Mouse (Mus musculus) cerebellum, adult 2 months (tissue): ENCODE results near the gene Gss. TPM values are rescaled to one million over a fixed set of nuclear protein-coding genes. Genes with fewer than 3 reads are reported as not detected.

ENCODE experiments used
- DNase-seq, 2 experiments: peaks; one replicate each; pipeline ENCODE4 v3.0.0; 2021
- H3K27ac ChIP-seq: fragments of 200-500 bp; 2 replicates; pipeline ENCODE4 v1.5.1; 2012; ENCODE audit warnings: low read length, control low read depth, inconsistent platforms; ENCODE audit not compliant: insufficient read depth
- H3K27me3 ChIP-seq: fragments of 200-500 bp; 2 replicates; pipeline ENCODE4 v1.6.1; 2012; ENCODE audit warnings: inconsistent platforms, mild to moderate bottlenecking, low read length, moderate library complexity; ENCODE audit not compliant: control insufficient read depth, insufficient read depth
- H3K4me1 ChIP-seq: fragments of 200-500 bp; 2 replicates; pipeline ENCODE4 v1.6.1; 2011; ENCODE audit warnings: low read length; ENCODE audit not compliant: control insufficient read depth, insufficient read depth
- H3K4me3 ChIP-seq: fragments of 200-500 bp; replicated peaks from 2 replicates; pipeline ENCODE3; 2011; ENCODE audit warnings: mild to moderate bottlenecking, low read depth, low read length, control low read depth; ENCODE audit not compliant: insufficient read depth
- CTCF ChIP-seq: fragments of 200-500 bp; IDR thresholded peaks from 2 replicates; pipeline ENCODE4 v1.5.1; 2011; ENCODE audit warnings: low read depth, mild to moderate bottlenecking, control low read depth, low read length, moderate library complexity, borderline replicate concordance; ENCODE audit not compliant: insufficient read depth
- POLR2A ChIP-seq: fragments of 200-500 bp; IDR thresholded peaks from 2 replicates; pipeline ENCODE4 v1.6.1; 2011; ENCODE audit warnings: low read length, control low read depth, borderline replicate concordance; ENCODE audit not compliant: insufficient read depth
- WGBS: fragments of 180-500 bp; shearing (Covaris S2); methylation state at CpG from one replicate; pipeline ENCODE4 v1.1.7; 2018; 5-methylcytosine and 5-hydroxymethylcytosine counted together
- polyA plus RNA-seq: library from polyadenylated mRNA; depleted of rRNA; stranded (reverse); fragments of >200 nt; gene quantifications from 2 replicates; pipeline ENCODE4 v1.2.3, GENCODE M21; 2012; rRNA removed

Gss gene
- 25.7 and 26.5 TPM in 2 replicates for polyA plus RNA-seq

DNA sequence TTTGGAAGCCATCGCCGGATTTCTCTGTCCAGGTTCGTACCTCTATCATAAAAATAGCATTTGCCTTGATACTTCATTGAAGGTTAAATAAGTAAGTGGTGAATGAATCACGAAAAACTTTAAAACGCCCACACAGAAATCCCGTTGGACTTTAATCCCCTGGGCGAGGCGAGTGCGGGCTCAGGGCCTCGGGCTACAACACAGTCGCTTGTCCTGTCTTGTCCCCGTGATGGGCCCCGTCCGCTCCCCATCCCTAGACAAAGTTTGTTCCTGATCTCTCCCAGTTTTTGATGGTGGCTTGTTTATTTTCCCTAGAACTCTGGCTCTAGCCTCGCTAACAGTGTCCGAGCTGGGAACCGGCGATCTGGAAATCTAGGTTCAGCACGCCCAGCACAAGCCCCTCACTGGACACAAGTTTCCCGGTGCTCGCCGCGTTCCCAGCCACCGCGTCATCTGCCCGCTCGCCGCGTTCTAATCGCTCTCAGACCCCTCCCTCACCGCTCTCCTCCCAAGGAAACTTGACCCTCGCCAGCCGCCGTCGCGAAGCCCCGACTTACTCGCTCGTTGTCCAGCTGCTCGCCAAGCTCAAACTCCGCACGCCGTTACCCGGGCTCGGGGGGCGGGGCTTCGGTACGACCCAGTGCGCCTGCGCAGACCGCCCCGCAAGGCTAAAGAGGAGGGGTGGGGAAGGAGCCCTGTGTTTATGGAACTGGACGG lies at the start of gene Gss:
TSS of gene Gss (minus strand) at position 674 of the 717 bp plus-strand sequence.
- TF ChIP-seq CTCF (no peak), POLR2A (peak; percentile 80; the same call in 1 of the 2 replicates)
- Histone ChIP-seq H3K4me1 (no peaks in the 10 kb centered on the region), H3K27ac (peak within 1 kb of the TSS; percentile 82), H3K4me3 (peak within 1 kb of the TSS; percentile 98), H3K27me3 (no peaks in the 10 kb centered on the region)
- DNase-seq = peak; percentile 97 to 99
- under 1% methylated on average over 53 of the region's 53 CpGs for WGBS

DNA sequence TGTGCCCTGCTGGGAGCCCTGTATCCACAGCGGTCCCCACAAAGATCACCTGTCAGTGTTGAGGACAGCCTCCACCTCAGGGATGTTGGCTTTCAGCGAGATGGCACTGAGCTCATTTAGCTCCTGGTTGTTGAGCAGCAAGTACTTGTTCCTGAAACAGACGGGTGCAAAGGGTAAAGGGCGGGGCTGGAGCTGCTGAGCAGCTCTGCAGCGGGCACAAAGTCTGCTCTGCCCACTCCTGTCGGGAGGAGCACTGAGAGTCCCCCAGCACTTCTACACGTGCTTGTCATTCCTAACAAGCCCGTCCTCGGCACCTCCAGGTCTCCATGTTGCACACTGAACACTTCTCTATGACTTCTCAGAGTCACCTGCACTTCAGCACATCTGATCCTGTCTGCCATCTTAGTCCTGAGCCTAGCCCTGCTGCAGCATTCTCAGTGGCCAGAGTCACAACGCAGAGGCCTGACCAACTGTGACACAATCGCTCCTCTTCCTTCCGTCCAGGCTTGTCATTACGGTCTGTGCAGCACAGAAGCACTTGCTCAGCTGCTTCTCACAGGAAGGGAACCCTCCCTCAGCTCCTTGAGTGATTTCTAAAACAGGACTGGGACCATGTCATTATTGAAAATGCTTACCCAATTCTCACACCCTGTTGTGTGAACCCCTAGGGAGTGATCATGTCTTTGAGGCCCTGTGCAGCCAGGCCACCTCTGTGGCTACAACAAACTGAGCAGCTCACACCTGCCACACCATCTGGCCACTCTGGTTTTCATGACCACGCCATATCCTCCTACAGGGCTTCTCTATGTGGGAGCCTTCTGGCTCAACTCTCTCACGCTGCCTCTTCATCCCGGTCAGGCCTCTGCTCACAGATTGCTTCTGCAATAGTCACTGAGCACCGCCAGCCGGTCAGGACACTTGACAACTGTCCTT lies 49.2 kb upstream of the Gss start:
- Histone ChIP-seq H3K4me3 (no peak overlapping the region), H3K4me1 (peaks cover 53% of the 10 kb centered on the region), H3K27ac (peak overlapping the region; percentile 52), H3K27me3 (no peaks in the 10 kb centered on the region)
- peak; percentile 57 to 66 for DNase-seq
- TF ChIP-seq POLR2A = no peak
- TF ChIP-seq CTCF = no peak
- 32% methylated on average over 18 of the region's 18 CpGs for WGBS

DNA sequence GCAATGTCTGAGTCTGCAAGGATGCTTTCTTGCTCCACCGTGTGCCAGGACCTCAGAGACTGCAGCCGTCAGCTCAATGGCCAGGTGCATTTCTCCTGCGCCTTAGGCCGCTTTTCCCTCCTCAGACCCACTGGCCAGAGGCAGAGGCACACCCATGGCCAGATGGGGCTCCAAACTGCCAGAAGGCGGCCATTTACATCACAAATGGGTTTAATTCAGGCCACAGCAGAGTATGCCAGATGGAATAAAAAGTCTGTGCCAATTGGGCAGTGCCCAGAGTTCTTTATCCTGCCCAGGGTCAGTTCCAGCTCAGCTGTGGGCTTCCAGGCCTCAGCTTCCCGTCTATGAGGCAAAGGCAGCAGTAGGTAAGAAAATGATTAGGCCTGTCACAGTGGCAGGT lies 48.0 kb upstream of the Gss start:
- H3K4me1 ChIP-seq = peaks cover 53% of the 10 kb centered on the region
- H3K27ac ChIP-seq = peak overlapping the region; percentile 52
- TF ChIP-seq CTCF (no peak), POLR2A (no peak)
- H3K27me3 ChIP-seq = no peaks in the 10 kb centered on the region
- DNase-seq = peak; percentile 81 to 89
- H3K4me3 ChIP-seq = no peak overlapping the region
- WGBS = 14% methylated on average over 6 of the region's 6 CpGs

DNA sequence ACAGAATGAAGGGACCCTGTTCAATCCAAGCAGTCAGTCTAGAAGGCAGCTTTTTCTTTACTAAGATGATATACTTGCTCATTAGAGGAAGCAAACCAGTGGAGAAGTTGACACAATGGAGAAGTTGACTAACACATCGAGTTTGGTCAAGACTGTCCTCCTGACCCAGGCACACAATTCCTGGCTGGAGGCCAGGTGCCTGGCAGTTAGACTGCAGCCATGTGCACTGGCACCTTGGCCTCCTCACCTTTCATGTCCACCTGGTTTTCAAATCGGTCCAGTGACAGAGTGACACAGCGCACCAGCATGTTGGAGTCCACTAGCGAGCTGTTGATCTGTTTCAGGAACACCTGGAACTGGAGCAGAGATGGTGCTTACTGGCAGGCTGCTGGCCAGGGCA lies 44.8 kb upstream of the Gss start:
- 28% methylated on average over 4 of the region's 4 CpGs for WGBS
- Histone ChIP-seq H3K4me1 (peaks cover 72% of the 10 kb centered on the region), H3K4me3 (no peak overlapping the region)

DNA sequence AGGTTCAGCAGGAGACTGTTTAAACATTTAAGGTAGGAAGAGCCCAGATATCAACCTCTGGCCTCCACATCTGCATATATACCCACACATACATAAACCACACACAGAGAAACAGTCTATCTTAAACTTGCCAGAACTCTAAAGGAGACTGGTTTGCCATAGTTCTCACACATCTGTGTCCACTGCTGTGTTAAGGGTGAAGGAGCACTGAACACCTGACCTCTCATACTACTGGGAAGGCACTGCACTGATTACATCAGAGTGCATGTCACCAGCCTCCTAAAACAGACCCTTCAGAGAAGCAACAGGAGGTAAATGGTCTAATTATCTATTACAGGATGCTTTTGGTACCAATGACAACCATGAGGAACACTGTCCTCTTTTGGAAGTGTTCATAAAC lies 44.3 kb upstream of the Gss start:
- no peaks in the 10 kb centered on the region for H3K27me3 ChIP-seq
- TF ChIP-seq CTCF (no peak), POLR2A (no peak)
- H3K4me3 ChIP-seq = no peak overlapping the region
- peaks cover 66% of the 10 kb centered on the region for H3K4me1 ChIP-seq
- H3K27ac ChIP-seq = no peak overlapping the region
- no peak for DNase-seq

More for the DNA sequence above, 44.8 kb upstream of the Gss start:
- no peak for DNase-seq
- H3K27ac ChIP-seq = no peak overlapping the region
- H3K27me3 ChIP-seq = no peaks in the 10 kb centered on the region
- TF ChIP-seq CTCF (no peak), POLR2A (no peak)

DNA sequence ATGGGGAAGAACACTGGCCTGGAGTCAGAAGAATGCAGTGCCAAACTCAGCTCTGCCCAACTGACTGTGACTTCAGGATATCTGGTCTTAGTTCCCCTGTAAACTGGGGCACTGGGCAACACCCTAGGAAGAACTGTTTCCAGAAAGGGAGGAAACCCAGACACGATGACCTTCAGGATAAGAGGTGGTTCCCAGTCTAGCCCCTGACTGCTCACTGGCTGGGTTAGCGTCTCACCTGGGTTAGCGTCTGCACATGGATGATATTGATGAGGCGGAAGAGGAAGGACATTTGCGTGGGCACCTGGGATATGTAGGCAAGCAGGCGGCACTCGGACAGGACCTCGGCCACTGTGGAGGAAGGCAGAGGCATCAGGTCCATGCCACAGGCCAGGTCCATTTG lies 43.4 kb upstream of the Gss start:
- no peak overlapping the region for H3K4me3 ChIP-seq
- no peak for DNase-seq
- 74% methylated on average over 8 of the region's 8 CpGs for WGBS
- H3K4me1 ChIP-seq = peaks cover 60% of the 10 kb centered on the region
- TF ChIP-seq CTCF (no peak), POLR2A (no peak)
- H3K27ac ChIP-seq = no peak overlapping the region
- no peaks in the 10 kb centered on the region for H3K27me3 ChIP-seq

DNA sequence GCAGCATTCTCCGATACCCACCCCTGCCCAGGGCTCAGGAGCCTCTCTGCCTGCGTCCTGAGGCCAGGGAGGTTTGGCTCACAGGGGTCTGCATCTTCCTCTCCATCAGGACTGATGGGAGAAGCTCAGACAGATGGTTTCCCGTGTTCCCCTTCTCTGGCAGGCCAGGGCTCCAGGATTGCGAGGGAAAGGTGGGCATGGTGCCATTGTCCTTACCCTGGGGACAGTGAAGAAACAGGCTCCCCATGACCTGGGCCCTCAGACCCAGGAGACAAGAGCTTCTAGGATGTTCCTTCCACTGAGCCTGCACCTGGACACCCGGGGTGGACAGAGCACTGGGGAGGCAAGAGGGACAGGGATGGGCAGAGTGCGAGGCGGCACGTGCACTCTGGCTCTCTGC lies 42.0 kb upstream of the Gss start:
- no peaks in the 10 kb centered on the region for H3K27me3 ChIP-seq

DNA sequence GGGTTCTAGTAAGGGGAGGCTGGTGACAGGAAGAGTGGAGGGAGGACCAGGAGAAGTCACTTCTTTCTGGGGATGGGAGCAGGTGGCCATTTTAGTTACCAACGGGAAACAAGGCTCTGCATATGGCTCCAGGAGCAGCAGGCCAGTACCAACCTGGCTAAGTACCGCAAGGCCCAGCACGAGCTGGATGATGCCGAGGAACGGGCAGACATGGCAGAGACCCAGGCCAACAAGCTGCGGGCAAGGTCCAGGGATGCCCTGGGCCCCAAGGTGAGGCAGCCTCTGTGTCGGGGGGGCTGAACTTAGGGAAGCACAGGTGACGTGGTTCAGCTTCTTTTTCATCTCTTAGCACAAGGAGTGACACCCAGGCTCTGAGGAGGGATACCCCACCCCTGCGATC lies 41.1 kb upstream of the Gss start:
- Histone ChIP-seq H3K4me1 (peaks cover 60% of the 10 kb centered on the region), H3K27ac (peak overlapping the region; percentile 54), H3K4me3 (no peak overlapping the region), H3K27me3 (no peaks in the 10 kb centered on the region)
- DNase-seq = peak; percentile 65 to 72
- WGBS = 18% methylated on average over 9 of the region's 9 CpGs
- TF ChIP-seq POLR2A (no peak), CTCF (no peak)

More for the DNA sequence above, 42.0 kb upstream of the Gss start:
- WGBS = 42% methylated on average over 8 of the region's 8 CpGs
- H3K4me1 ChIP-seq = peaks cover 59% of the 10 kb centered on the region
- no peak overlapping the region for H3K4me3 ChIP-seq
- TF ChIP-seq POLR2A (no peak), CTCF (no peak)
- H3K27ac ChIP-seq = peak overlapping the region; percentile 8; the same call in 1 of the 2 replicates
- DNase-seq = peak in 1 of 2 experiments; percentile 44
